33 mouse cellular contexts compared by ENCODE assay signal in the genomic region with DNA sequence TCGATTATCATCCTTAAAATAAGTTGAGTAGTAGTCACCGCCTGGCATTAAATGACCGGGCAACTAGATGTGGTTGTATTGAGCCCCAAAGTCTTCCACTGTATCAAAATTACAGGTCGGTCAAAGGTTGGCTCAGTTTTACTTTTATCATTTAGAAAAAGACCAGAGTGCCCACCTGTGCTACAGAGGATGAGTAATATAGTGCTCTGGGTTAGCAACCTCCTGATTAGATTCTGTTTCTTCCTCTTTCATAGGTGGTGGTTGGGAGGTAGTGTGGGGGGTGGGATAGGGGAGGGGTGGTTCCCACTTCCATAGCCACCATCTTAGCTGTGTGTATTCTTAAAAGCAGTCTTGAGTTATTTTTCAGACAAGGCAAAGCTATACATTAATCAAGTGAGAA.
"Had no signal": no experiment of that assay in that cellular context is flagged by ENCODE, and none has a peak within 500 bp of the region (broad histone marks: within the 10 kb centered on the region; RNA-seq: fewer than 3 reads in every experiment).

No protein-coding gene starts in this region.

- ATAC-seq: liver, embryonic 12.5 days; liver, postnatal 0 days; lung, postnatal 0 days; midbrain, embryonic 13.5 days; midbrain, embryonic 15.5 days; midbrain, embryonic 16.5 days had no signal

- H3K27me3 ChIP-seq: limb, embryonic 12.5 days; limb, embryonic 13.5 days; limb, embryonic 15.5 days; liver, embryonic 13.5 days; liver, embryonic 15.5 days; lung, embryonic 15.5 days; midbrain, embryonic 12.5 days; midbrain, embryonic 13.5 days; midbrain, embryonic 15.5 days; neural tube, embryonic 12.5 days; neural tube, embryonic 13.5 days had no signal

- H3K4me3 ChIP-seq: limb, embryonic 10.5 days; limb, embryonic 12.5 days; limb, embryonic 13.5 days; limb, embryonic 15.5 days; liver, embryonic 12.5 days; liver, embryonic 13.5 days; liver, embryonic 15.5 days; lung, embryonic 15.5 days; megakaryocyte, embryonic 14.5 days; midbrain, embryonic 10.5 days; midbrain, embryonic 12.5 days; midbrain, embryonic 13.5 days; midbrain, embryonic 15.5 days; myocyte; neural tube, embryonic 12.5 days; neural tube, embryonic 13.5 days had no signal

- H3K27ac ChIP-seq: limb, embryonic 10.5 days; limb, embryonic 12.5 days; limb, embryonic 13.5 days; limb, embryonic 15.5 days; liver, embryonic 12.5 days; liver, embryonic 13.5 days; liver, embryonic 14.5 days; liver, embryonic 15.5 days; lung, embryonic 15.5 days; macrophage; midbrain, embryonic 10.5 days; midbrain, embryonic 12.5 days; midbrain, embryonic 13.5 days; midbrain, embryonic 15.5 days; neural tube, embryonic 12.5 days; neural tube, embryonic 13.5 days had no signal

- H3K9ac ChIP-seq: limb, embryonic 12.5 days; limb, embryonic 13.5 days; limb, embryonic 15.5 days; liver, embryonic 12.5 days; liver, embryonic 13.5 days; liver, embryonic 14.5 days; liver, embryonic 15.5 days; liver, postnatal 0 days; lung, embryonic 14.5 days; lung, embryonic 15.5 days; midbrain, embryonic 12.5 days; midbrain, embryonic 13.5 days; midbrain, embryonic 15.5 days; neural tube, embryonic 12.5 days; neural tube, embryonic 13.5 days had no signal

- H3K4me1 ChIP-seq: limb, embryonic 10.5 days; limb, embryonic 12.5 days; limb, embryonic 13.5 days; limb, embryonic 15.5 days; liver, embryonic 12.5 days; liver, embryonic 13.5 days; liver, embryonic 15.5 days; lung, embryonic 15.5 days; megakaryocyte, embryonic 14.5 days; midbrain, embryonic 10.5 days; midbrain, embryonic 12.5 days; midbrain, embryonic 13.5 days; midbrain, embryonic 15.5 days; neural tube, embryonic 12.5 days; neural tube, embryonic 13.5 days had no signal

- DNase-seq: left cerebral cortex, postnatal 4 days; liver; liver, embryonic 13.5 days; liver, postnatal 0 days; lung, adult 18-20 months; lung, adult 2 months; lung, embryonic 14.5 days; lung, postnatal 10 days; lung, postnatal 14 days; lung, postnatal 36 days; lung, postnatal 4 days; midbrain, embryonic 14.5 days had no signal

- H3K4me2 ChIP-seq: limb, embryonic 12.5 days; limb, embryonic 13.5 days; limb, embryonic 15.5 days; liver, embryonic 11.5 days; liver, embryonic 12.5 days; liver, embryonic 13.5 days; liver, embryonic 15.5 days; lung, embryonic 14.5 days; lung, embryonic 15.5 days; midbrain, embryonic 11.5 days; midbrain, embryonic 12.5 days; midbrain, embryonic 13.5 days; midbrain, embryonic 15.5 days; neural tube, embryonic 12.5 days; neural tube, embryonic 13.5 days had no signal

- H3K9me3 ChIP-seq: limb, embryonic 10.5 days; limb, embryonic 12.5 days; limb, embryonic 13.5 days; limb, embryonic 15.5 days; liver, embryonic 12.5 days; liver, embryonic 13.5 days; liver, embryonic 15.5 days; lung, embryonic 15.5 days; midbrain, embryonic 10.5 days; midbrain, embryonic 12.5 days; midbrain, embryonic 13.5 days; midbrain, embryonic 15.5 days; neural tube, embryonic 12.5 days; neural tube, embryonic 13.5 days had no signal

- H3K36me3 ChIP-seq: limb, embryonic 10.5 days; limb, embryonic 12.5 days; limb, embryonic 13.5 days; limb, embryonic 15.5 days; liver, embryonic 12.5 days; liver, embryonic 13.5 days; liver, embryonic 15.5 days; lung, embryonic 15.5 days; midbrain, embryonic 10.5 days; midbrain, embryonic 12.5 days; midbrain, embryonic 13.5 days; midbrain, embryonic 15.5 days; neural tube, embryonic 12.5 days; neural tube, embryonic 13.5 days had no signal
